Mouse (Mus musculus): Measurements from ENCODE around the gene Mip. TPM values are rescaled to one million over a fixed set of nuclear protein-coding genes. Genes with fewer than 3 reads are reported as not detected.

The Mip gene
- polyA plus RNA-seq, 1 experiment = not detected

DNA sequence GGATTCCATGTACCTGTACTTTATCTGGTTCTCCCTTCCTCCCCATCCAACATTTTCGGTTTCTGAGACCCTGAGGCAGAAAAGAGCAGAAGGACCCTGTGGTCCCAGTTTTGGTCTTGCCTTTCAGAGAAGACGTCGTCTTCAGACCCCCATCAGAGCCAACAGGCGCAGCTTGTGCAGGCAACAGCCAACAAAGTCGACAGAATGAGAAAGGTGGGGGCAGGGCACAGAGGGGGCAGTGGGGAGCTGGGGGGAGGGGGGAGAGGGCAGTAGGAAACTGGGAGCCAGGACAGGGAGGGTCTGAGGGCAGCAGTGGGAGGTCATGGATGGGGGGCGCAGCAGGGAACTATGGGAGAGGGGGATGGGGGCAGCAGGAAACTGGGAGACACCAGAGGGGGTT is 52.5 kb downstream of the Mip start:
- WGBS = 81% methylated on average over 6 of the region's 6 CpGs
- Histone ChIP-seq H3K27ac (ENCODE audit: control insufficient read depth, insufficient read depth, low read depth, low read length, poor library complexity) (no peak overlapping the region), H3K4me3 (replicated peaks; ENCODE audit: control insufficient read depth, low read depth, low read length) (no peak overlapping the region), H3K4me1 (ENCODE audit: control insufficient read depth, insufficient read depth, low read length) (no peaks in the 10 kb centered on the region)
- TF ChIP-seq POLR2A (IDR thresholded peaks at IDR 0.05; ENCODE audit: borderline replicate concordance, control insufficient read depth, low read depth, low read length) = no peak
- no peak for TF ChIP-seq CTCF (IDR thresholded peaks at IDR 0.05; ENCODE audit: control insufficient read depth, insufficient read depth, low read length)

- Histone ChIP-seq H3K4me3 (replicated peaks; ENCODE audit: control insufficient read depth, low read depth, low read length) (no peak overlapping the region), H3K27ac (ENCODE audit: control insufficient read depth, insufficient read depth, low read depth, low read length, poor library complexity) (no peak overlapping the region), H3K4me1 (ENCODE audit: control insufficient read depth, insufficient read depth, low read length) (no peaks in the 10 kb centered on the region)
- TF ChIP-seq CTCF (IDR thresholded peaks at IDR 0.05; ENCODE audit: control insufficient read depth, insufficient read depth, low read length) = no peak
- no peak for TF ChIP-seq POLR2A (IDR thresholded peaks at IDR 0.05; ENCODE audit: borderline replicate concordance, control insufficient read depth, low read depth, low read length)
- 85% methylated on average over 6 of the region's 6 CpGs for WGBS
Measured at GRCm38 (mm10) chr10:128280943-128281342, 55.3 kb downstream of the Mip start.

Other genes with a start within 250 kb of the Mip start
- 0.90 and 1.4 TPM in 2 replicates for gene Hsd17b6, start 218.2 kb upstream of the Mip start, polyA plus RNA-seq (2011; ENCODE audit: insufficient read depth, insufficient read length, low replicate concordance, missing spikeins)
- 57.7 and 89.8 TPM in 2 replicates for gene Prim1, start 210.7 kb upstream of the Mip start, polyA plus RNA-seq (2011; ENCODE audit: insufficient read depth, insufficient read length, low replicate concordance, missing spikeins)
- gene Naca, start 190.3 kb upstream of the Mip start, polyA plus RNA-seq (2011; ENCODE audit: insufficient read depth, insufficient read length, low replicate concordance, missing spikeins) = 429 and 585 TPM in 2 replicates
- 102 and 168 TPM in 2 replicates for gene Ptges3, start 166.9 kb upstream of the Mip start, polyA plus RNA-seq (2011; ENCODE audit: insufficient read depth, insufficient read length, low replicate concordance, missing spikeins)
- gene Atp5b, start 142.6 kb upstream of the Mip start, polyA plus RNA-seq (2011; ENCODE audit: insufficient read depth, insufficient read length, low replicate concordance, missing spikeins) = 369 and 567 TPM in 2 replicates
- 31.8 and 64.0 TPM in 2 replicates for gene Baz2a, start 134.3 kb upstream of the Mip start, polyA plus RNA-seq (2011; ENCODE audit: insufficient read depth, insufficient read length, low replicate concordance, missing spikeins)
- 5.9 and 16.2 TPM in 2 replicates for gene Rbms2, start 45.5 kb upstream of the Mip start, polyA plus RNA-seq (2011; ENCODE audit: insufficient read depth, insufficient read length, low replicate concordance, missing spikeins)
- 1.3 and 3.2 TPM in 2 replicates for gene Gls2, start 31.4 kb upstream of the Mip start, polyA plus RNA-seq (2011; ENCODE audit: insufficient read depth, insufficient read length, low replicate concordance, missing spikeins)
- gene Spryd4, start 14.0 kb upstream of the Mip start, polyA plus RNA-seq (2011; ENCODE audit: insufficient read depth, insufficient read length, low replicate concordance, missing spikeins) = 5.1 and 5.3 TPM in 2 replicates
- gene Timeless, start 6.2 kb downstream of the Mip start, polyA plus RNA-seq (2011; ENCODE audit: insufficient read depth, insufficient read length, low replicate concordance, missing spikeins) = 45.9 and 61.1 TPM in 2 replicates
- 3.2 and 4.4 TPM in 2 replicates for gene Apon, start 28.3 kb downstream of the Mip start, polyA plus RNA-seq (2011; ENCODE audit: insufficient read depth, insufficient read length, low replicate concordance, missing spikeins)
- gene Apof, start 42.8 kb downstream of the Mip start, polyA plus RNA-seq (2011; ENCODE audit: insufficient read depth, insufficient read length, low replicate concordance, missing spikeins) = 2.6 and 4.0 TPM in 2 replicates
- gene Stat2, start 44.7 kb downstream of the Mip start, polyA plus RNA-seq (2011; ENCODE audit: insufficient read depth, insufficient read length, low replicate concordance, missing spikeins) = 32.7 and 54.1 TPM in 2 replicates
- 1.5 and 2.1 TPM in 2 replicates for gene Il23a, start 72.9 kb downstream of the Mip start, polyA plus RNA-seq (2011; ENCODE audit: insufficient read depth, insufficient read length, low replicate concordance, missing spikeins)
- 20.1 and 32.1 TPM in 2 replicates for gene Pan2, start 77.5 kb downstream of the Mip start, polyA plus RNA-seq (2011; ENCODE audit: insufficient read depth, insufficient read length, low replicate concordance, missing spikeins)
- gene Cnpy2, start 96.6 kb downstream of the Mip start, polyA plus RNA-seq (2011; ENCODE audit: insufficient read depth, insufficient read length, low replicate concordance, missing spikeins) = 31.1 and 52.5 TPM in 2 replicates
- 61.9 and 64.4 TPM in 2 replicates for gene Cs, start 111.9 kb downstream of the Mip start, polyA plus RNA-seq (2011; ENCODE audit: insufficient read depth, insufficient read length, low replicate concordance, missing spikeins)
- 10.7 and 22.9 TPM in 2 replicates for gene Coq10a, start 143.2 kb downstream of the Mip start, polyA plus RNA-seq (2011; ENCODE audit: insufficient read depth, insufficient read length, low replicate concordance, missing spikeins)
- gene Ankrd52, start 151.3 kb downstream of the Mip start, polyA plus RNA-seq (2011; ENCODE audit: insufficient read depth, insufficient read length, low replicate concordance, missing spikeins) = 14.5 and 17.1 TPM in 2 replicates
- not detected in 2 replicates for gene Slc39a5, start 175.4 kb downstream of the Mip start, polyA plus RNA-seq (2011; ENCODE audit: insufficient read depth, insufficient read length, low replicate concordance, missing spikeins)
- gene Nabp2, start 185.7 kb downstream of the Mip start, polyA plus RNA-seq (2011; ENCODE audit: insufficient read depth, insufficient read length, low replicate concordance, missing spikeins) = 26.4 and 40.0 TPM in 2 replicates
- gene Rnf41, start 185.8 kb downstream of the Mip start, polyA plus RNA-seq (2011; ENCODE audit: insufficient read depth, insufficient read length, low replicate concordance, missing spikeins) = 8.5 and 17.3 TPM in 2 replicates
- 45.0 and 74.4 TPM in 2 replicates for gene Smarcc2, start 233.4 kb downstream of the Mip start, polyA plus RNA-seq (2011; ENCODE audit: insufficient read depth, insufficient read length, low replicate concordance, missing spikeins)

Data from bone marrow, adult 2 months (tissue).